Mouse (Mus musculus) heart, adult 2 months (tissue): ENCODE results near the gene Ksr2.
A peak's percentile ranks its signal among the peaks of the same experiment; 100 is the strongest.

Experiments
- CTCF ChIP-seq: fragments of 200-600 bp; IDR thresholded peaks from 2 replicates; pipeline ENCODE4 v1.8.1; 2022; ENCODE audit warnings: antibody characterized with exemption, mild to moderate bottlenecking, moderate library complexity
- EP300 ChIP-seq: fragments of 200-500 bp; IDR thresholded peaks from 2 replicates; pipeline ENCODE4 v1.6.1; 2011; ENCODE audit warnings: low read depth, low read length, control low read depth; ENCODE audit not compliant: insufficient read depth
- POLR2A ChIP-seq: fragments of 200-500 bp; IDR thresholded peaks from 2 replicates; pipeline ENCODE4 v1.6.1; 2011; ENCODE audit warnings: mild to moderate bottlenecking, low read depth, low read length, control low read depth; ENCODE audit not compliant: insufficient read depth

GRCm38 (mm10) chr5:117584428-117584827 is 170.6 kb downstream of the Ksr2 start:
- TF ChIP-seq CTCF (peak; percentile 24; the same call in 1 of the 2 replicates), EP300 (no peak), POLR2A (no peak)
